Mouse (Mus musculus) neural tube, embryonic 10.5 days (tissue): Measurements from ENCODE around the gene Ccdc88b.
A peak's percentile ranks its signal among the peaks of the same experiment; 100 is the strongest.

ENCODE experiments used
- DNase-seq: peaks from one replicate; pipeline ENCODE4 v3.0.0-alpha.2; 2017; ENCODE audit warnings: low spot score; ENCODE audit errors: extremely low spot score

The Ccdc88b gene

GRCm38 (mm10) chr19:6857391-6858005, 513 bp downstream of the Ccdc88b start:
- no peak for DNase-seq

- DNase-seq: no peak
These were observed 1.0 kb downstream of the Ccdc88b start for GRCm38 (mm10) chr19:6857003-6857360.

- no peak for DNase-seq
These were observed 1.6 kb downstream of the Ccdc88b start for GRCm38 (mm10) chr19:6856281-6857002.

GRCm38 (mm10) chr19:6855225-6856031, 2.6 kb downstream of the Ccdc88b start:
- DNase-seq: peak; percentile 88

GRCm38 (mm10) chr19:6854658-6855057, 3.4 kb downstream of the Ccdc88b start:
- no peak for DNase-seq

GRCm38 (mm10) chr19:6853903-6854302, 4.1 kb downstream of the Ccdc88b start:
- DNase-seq: no peak

GRCm38 (mm10) chr19:6852393-6853305, 5.4 kb downstream of the Ccdc88b start:
- DNase-seq: no peak

- no peak for DNase-seq
These were observed 6.5 kb downstream of the Ccdc88b start for GRCm38 (mm10) chr19:6851497-6851896.

- DNase-seq: no peak
These were observed 8.4 kb downstream of the Ccdc88b start for GRCm38 (mm10) chr19:6849506-6850068.

- no peak for DNase-seq
These were observed 10.0 kb downstream of the Ccdc88b start for GRCm38 (mm10) chr19:6847841-6848517.

- DNase-seq: no peak
These were observed 12.0 kb downstream of the Ccdc88b start for GRCm38 (mm10) chr19:6846050-6846449.

- DNase-seq: no peak
These were observed 15.7 kb downstream of the Ccdc88b start for GRCm38 (mm10) chr19:6842353-6842752.

- DNase-seq: no peak
These were observed 16.8 kb downstream of the Ccdc88b start for GRCm38 (mm10) chr19:6841292-6841597.

GRCm38 (mm10) chr19:6840475-6841291, 17.3 kb downstream of the Ccdc88b start, which contains the start of gene Rps6ka4:
TSS of gene Rps6ka4 (minus strand) at chr19:6840636.
- DNase-seq: no peak

GRCm38 (mm10) chr19:6839615-6840474, 18.2 kb downstream of the Ccdc88b start:
- peak; percentile 67 for DNase-seq

- no peak for DNase-seq
These were observed 25.6 kb downstream of the Ccdc88b start for GRCm38 (mm10) chr19:6832363-6832762.

GRCm38 (mm10) chr19:6831331-6831730, 26.7 kb downstream of the Ccdc88b start:
- DNase-seq: no peak

GRCm38 (mm10) chr19:6830556-6831316, 27.3 kb downstream of the Ccdc88b start:
- DNase-seq: peak; percentile 55
